Mouse (Mus musculus): ENCODE data around the gene Adgrg6. TPM values are rescaled to one million over a fixed set of nuclear protein-coding genes. Genes with fewer than 3 reads are reported as not detected.

Adgrg6 gene
- polyA plus RNA-seq (2015; fragmentation: Nextera tagmentation; extraction: Ambion mirVana): 0.97 and 1.3 TPM in 2 replicates

- no peak within 1 kb of the TSS for H3K27ac ChIP-seq (ENCODE audit: low read length)
- WGBS: under 1% methylated on average over 81 of the region's 81 CpGs
- peak; percentile 79 for ATAC-seq
- peak within 1 kb of the TSS; percentile 100 for H3K4me2 ChIP-seq (ENCODE audit: low read length)
- 0 out of 2 replicates have a peak, but pooled peaks cover 4% of the 10 kb centered on the region for H3K4me1 ChIP-seq (ENCODE audit: control insufficient read depth, insufficient read depth, low read length)
- H3K4me3 ChIP-seq (ENCODE audit: low read depth, low read length): peak within 1 kb of the TSS; percentile 77
- H3K9ac ChIP-seq (ENCODE audit: low read depth, low read length): peak within 1 kb of the TSS; percentile 69
- H3K9me3 ChIP-seq (replicated peaks; ENCODE audit: control insufficient read depth, low read length, poor library complexity, severe bottlenecking): no peaks in the 10 kb centered on the region
- peaks cover 14% of the 10 kb centered on the region for H3K27me3 ChIP-seq (ENCODE audit: control insufficient read depth, insufficient read depth, low read depth, low read length)
- H3K36me3 ChIP-seq (ENCODE audit: control insufficient read depth, insufficient read depth, low read length): no peaks in the 10 kb centered on the region
Measured at GRCm38 (mm10) chr10:14544941-14545717, at the start of gene Adgrg6. Gene Adgrg6 (minus strand): TSS chr10:14545659.

- Histone ChIP-seq H3K9ac (ENCODE audit: low read depth, low read length) (no peak overlapping the region), H3K4me2 (ENCODE audit: low read length) (no peak overlapping the region), H3K9me3 (replicated peaks; ENCODE audit: control insufficient read depth, low read length, poor library complexity, severe bottlenecking) (no peaks in the 10 kb centered on the region), H3K36me3 (ENCODE audit: control insufficient read depth, insufficient read depth, low read length) (no peaks in the 10 kb centered on the region), H3K27me3 (ENCODE audit: control insufficient read depth, insufficient read depth, low read depth, low read length) (no peaks in the 10 kb centered on the region), H3K27ac (ENCODE audit: low read length) (no peak overlapping the region), H3K4me3 (ENCODE audit: low read depth, low read length) (no peak overlapping the region), H3K4me1 (ENCODE audit: control insufficient read depth, insufficient read depth, low read length) (no peaks in the 10 kb centered on the region)
- 96% methylated on average over 1 of the region's 1 CpGs for WGBS
- ATAC-seq: no peak
Measured at GRCm38 (mm10) chr10:14592215-14592614, 46.8 kb upstream of the Adgrg6 start.

GRCm38 (mm10) chr10:14590816-14591215, 45.4 kb upstream of the Adgrg6 start:
- H3K4me2 ChIP-seq (ENCODE audit: low read length): no peak overlapping the region
- H3K9me3 ChIP-seq (replicated peaks; ENCODE audit: control insufficient read depth, low read length, poor library complexity, severe bottlenecking): no peaks in the 10 kb centered on the region
- no peak for ATAC-seq
- H3K9ac ChIP-seq (ENCODE audit: low read depth, low read length): no peak overlapping the region
- H3K27ac ChIP-seq (ENCODE audit: low read length): no peak overlapping the region
- whole genome bisulfite sequencing: 92% methylated on average over 2 of the region's 2 CpGs
- H3K27me3 ChIP-seq (ENCODE audit: control insufficient read depth, insufficient read depth, low read depth, low read length): no peaks in the 10 kb centered on the region
- H3K4me3 ChIP-seq (ENCODE audit: low read depth, low read length): no peak overlapping the region
- H3K36me3 ChIP-seq (ENCODE audit: control insufficient read depth, insufficient read depth, low read length): no peaks in the 10 kb centered on the region
- H3K4me1 ChIP-seq (ENCODE audit: control insufficient read depth, insufficient read depth, low read length): no peaks in the 10 kb centered on the region

GRCm38 (mm10) chr10:14589667-14590066, 44.2 kb upstream of the Adgrg6 start:
- WGBS: 92% methylated on average over 6 of the region's 6 CpGs
- Histone ChIP-seq H3K36me3 (ENCODE audit: control insufficient read depth, insufficient read depth, low read length) (no peaks in the 10 kb centered on the region), H3K4me2 (ENCODE audit: low read length) (no peak overlapping the region), H3K9ac (ENCODE audit: low read depth, low read length) (no peak overlapping the region), H3K4me1 (ENCODE audit: control insufficient read depth, insufficient read depth, low read length) (no peaks in the 10 kb centered on the region), H3K27ac (ENCODE audit: low read length) (no peak overlapping the region), H3K4me3 (ENCODE audit: low read depth, low read length) (no peak overlapping the region), H3K9me3 (replicated peaks; ENCODE audit: control insufficient read depth, low read length, poor library complexity, severe bottlenecking) (no peaks in the 10 kb centered on the region), H3K27me3 (ENCODE audit: control insufficient read depth, insufficient read depth, low read depth, low read length) (no peaks in the 10 kb centered on the region)
- no peak for ATAC-seq

GRCm38 (mm10) chr10:14583496-14583895, 38.0 kb upstream of the Adgrg6 start:
- Histone ChIP-seq H3K27ac (ENCODE audit: low read length) (no peak overlapping the region), H3K4me1 (ENCODE audit: control insufficient read depth, insufficient read depth, low read length) (no peaks in the 10 kb centered on the region), H3K9ac (ENCODE audit: low read depth, low read length) (no peak overlapping the region), H3K4me3 (ENCODE audit: low read depth, low read length) (no peak overlapping the region), H3K4me2 (ENCODE audit: low read length) (no peak overlapping the region), H3K36me3 (ENCODE audit: control insufficient read depth, insufficient read depth, low read length) (no peaks in the 10 kb centered on the region), H3K9me3 (replicated peaks; ENCODE audit: control insufficient read depth, low read length, poor library complexity, severe bottlenecking) (no peaks in the 10 kb centered on the region), H3K27me3 (ENCODE audit: control insufficient read depth, insufficient read depth, low read depth, low read length) (no peaks in the 10 kb centered on the region)
- no peak for ATAC-seq
- WGBS: 85% methylated on average over 1 of the region's 1 CpGs

- H3K27me3 ChIP-seq (ENCODE audit: control insufficient read depth, insufficient read depth, low read depth, low read length): no peaks in the 10 kb centered on the region
- no peaks in the 10 kb centered on the region for H3K4me1 ChIP-seq (ENCODE audit: control insufficient read depth, insufficient read depth, low read length)
- WGBS: 88% methylated on average over 4 of the region's 4 CpGs
- H3K9me3 ChIP-seq (replicated peaks; ENCODE audit: control insufficient read depth, low read length, poor library complexity, severe bottlenecking): no peaks in the 10 kb centered on the region
- H3K4me2 ChIP-seq (ENCODE audit: low read length): no peak overlapping the region
- no peak for ATAC-seq
- no peak overlapping the region for H3K4me3 ChIP-seq (ENCODE audit: low read depth, low read length)
- H3K27ac ChIP-seq (ENCODE audit: low read length): no peak overlapping the region
- no peaks in the 10 kb centered on the region for H3K36me3 ChIP-seq (ENCODE audit: control insufficient read depth, insufficient read depth, low read length)
- H3K9ac ChIP-seq (ENCODE audit: low read depth, low read length): no peak overlapping the region
Measured at GRCm38 (mm10) chr10:14574255-14574654, 28.8 kb upstream of the Adgrg6 start.

GRCm38 (mm10) chr10:14571143-14571542, 25.7 kb upstream of the Adgrg6 start:
- no peak for ATAC-seq
- Histone ChIP-seq H3K4me1 (ENCODE audit: control insufficient read depth, insufficient read depth, low read length) (no peaks in the 10 kb centered on the region), H3K9me3 (replicated peaks; ENCODE audit: control insufficient read depth, low read length, poor library complexity, severe bottlenecking) (no peaks in the 10 kb centered on the region), H3K4me3 (ENCODE audit: low read depth, low read length) (no peak overlapping the region), H3K27me3 (ENCODE audit: control insufficient read depth, insufficient read depth, low read depth, low read length) (no peaks in the 10 kb centered on the region), H3K9ac (ENCODE audit: low read depth, low read length) (no peak overlapping the region), H3K4me2 (ENCODE audit: low read length) (no peak overlapping the region), H3K36me3 (ENCODE audit: control insufficient read depth, insufficient read depth, low read length) (no peaks in the 10 kb centered on the region), H3K27ac (ENCODE audit: low read length) (no peak overlapping the region)

GRCm38 (mm10) chr10:14570616-14571015, 25.2 kb upstream of the Adgrg6 start:
- Histone ChIP-seq H3K36me3 (ENCODE audit: control insufficient read depth, insufficient read depth, low read length) (no peaks in the 10 kb centered on the region), H3K27ac (ENCODE audit: low read length) (no peak overlapping the region)

GRCm38 (mm10) chr10:14546111-14546551, 672 bp upstream of the Adgrg6 start:
- Histone ChIP-seq H3K4me3 (ENCODE audit: low read depth, low read length) (no peak overlapping the region), H3K4me1 (ENCODE audit: control insufficient read depth, insufficient read depth, low read length) (0 out of 2 replicates have a peak, but pooled peaks cover 4% of the 10 kb centered on the region), H3K9me3 (replicated peaks; ENCODE audit: control insufficient read depth, low read length, poor library complexity, severe bottlenecking) (no peaks in the 10 kb centered on the region), H3K9ac (ENCODE audit: low read depth, low read length) (no peak overlapping the region), H3K27me3 (ENCODE audit: control insufficient read depth, insufficient read depth, low read depth, low read length) (peaks cover 14% of the 10 kb centered on the region), H3K27ac (ENCODE audit: low read length) (no peak overlapping the region), H3K36me3 (ENCODE audit: control insufficient read depth, insufficient read depth, low read length) (no peaks in the 10 kb centered on the region), H3K4me2 (ENCODE audit: low read length) (peak overlapping the region; percentile 36)
- 22% methylated on average over 7 of the region's 7 CpGs for WGBS
- 0 out of 2 replicates have a peak, but pooled peaks have one; percentile 55 for ATAC-seq

More at GRCm38 (mm10) chr10:14570616-14571015, 25.2 kb upstream of the Adgrg6 start:
- 0 out of 2 replicates have a peak, but pooled peaks have one; percentile 51 for ATAC-seq
- Histone ChIP-seq H3K4me2 (ENCODE audit: low read length) (no peak overlapping the region), H3K9me3 (replicated peaks; ENCODE audit: control insufficient read depth, low read length, poor library complexity, severe bottlenecking) (no peaks in the 10 kb centered on the region), H3K27me3 (ENCODE audit: control insufficient read depth, insufficient read depth, low read depth, low read length) (no peaks in the 10 kb centered on the region), H3K4me1 (ENCODE audit: control insufficient read depth, insufficient read depth, low read length) (no peaks in the 10 kb centered on the region), H3K4me3 (ENCODE audit: low read depth, low read length) (no peak overlapping the region), H3K9ac (ENCODE audit: low read depth, low read length) (no peak overlapping the region)
- WGBS: 4% methylated on average over 2 of the region's 2 CpGs
